Mouse (Mus musculus) splenic B cell, adult 2 months (primary cell): ENCODE data around the gene Tgtp2.
"Not testable (repeated sequence)": the region's sequence is repeated elsewhere in the genome, so short reads cannot be mapped to it uniquely, and the experiment has no call there.

Experiments used
- DNase-seq: peaks from one replicate; pipeline ENCODE4 v3.0.0-alpha.2; 2011; ENCODE audit warnings: low read depth, low spot score
- H3K27me3 ChIP-seq: 2 replicates; pipeline ENCODE4 v1.6.1; 2012; ENCODE audit warnings: mild to moderate bottlenecking, low read length, moderate library complexity, mixed read lengths; ENCODE audit not compliant: control insufficient read depth, poor library complexity, insufficient read depth, severe bottlenecking
- H3K36me3 ChIP-seq: 2 replicates; pipeline ENCODE4 v1.6.1; 2012; ENCODE audit warnings: mild to moderate bottlenecking, low read length, moderate library complexity, mixed read lengths; ENCODE audit not compliant: control insufficient read depth, poor library complexity, insufficient read depth, severe bottlenecking

Gene Tgtp2

GRCm38 (mm10) chr11:49076001-49076757 lies 12.2 kb upstream of the Tgtp2 start, which contains the start of gene Ifi47:
Gene Ifi47 (plus strand): TSS chr11:49076587.
- peak; percentile 46 for DNase-seq
- H3K36me3 ChIP-seq, H3K27me3 ChIP-seq: not testable (repeated sequence)

- no peak for DNase-seq
- H3K27me3 ChIP-seq = no peaks in the 10 kb centered on the region
- no peaks in the 10 kb centered on the region for H3K36me3 ChIP-seq
Measured at GRCm38 (mm10) chr11:49068358-49068757, 4.4 kb upstream of the Tgtp2 start.

- not testable (repeated sequence) for H3K36me3 ChIP-seq
Measured at GRCm38 (mm10) chr11:49061865-49062264, 2.1 kb downstream of the Tgtp2 start.

GRCm38 (mm10) chr11:49060061-49060460 lies 3.9 kb downstream of the Tgtp2 start:
- not testable (repeated sequence) for DNase-seq, H3K36me3 ChIP-seq, H3K27me3 ChIP-seq

More at GRCm38 (mm10) chr11:49061865-49062264, 2.1 kb downstream of the Tgtp2 start:
- peak; percentile 25 for DNase-seq
- H3K27me3 ChIP-seq = not testable (repeated sequence)

DNA sequence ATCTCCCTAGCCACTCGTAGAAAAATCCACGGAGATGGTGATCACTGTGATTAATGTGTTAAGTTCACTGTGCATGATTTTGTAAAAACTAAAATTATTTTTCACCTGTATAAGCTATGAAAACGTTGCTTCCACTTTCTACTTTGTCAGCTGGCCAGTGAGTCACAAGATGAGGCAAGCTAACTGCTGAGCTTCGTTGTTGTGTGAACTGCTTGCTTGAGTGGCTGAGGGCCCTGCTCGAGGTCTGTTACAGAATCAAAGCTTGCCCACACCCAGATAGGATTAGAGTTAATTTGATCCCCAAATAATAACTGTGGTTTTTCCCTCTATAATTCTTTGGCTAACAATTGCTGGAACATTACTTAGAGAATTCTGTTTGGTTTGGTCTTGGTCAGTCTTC lies 12.1 kb downstream of the Tgtp2 start:
- not testable (repeated sequence) for H3K27me3 ChIP-seq, H3K36me3 ChIP-seq, DNase-seq

- H3K36me3 ChIP-seq, H3K27me3 ChIP-seq: not testable (repeated sequence)
- peak; percentile 54 for DNase-seq
Measured at GRCm38 (mm10) chr11:49051093-49051891, 12.7 kb downstream of the Tgtp2 start, which contains the start of gene 9930111J21Rik2. Gene 9930111J21Rik2 (minus strand): TSS chr11:49051242.

DNA sequence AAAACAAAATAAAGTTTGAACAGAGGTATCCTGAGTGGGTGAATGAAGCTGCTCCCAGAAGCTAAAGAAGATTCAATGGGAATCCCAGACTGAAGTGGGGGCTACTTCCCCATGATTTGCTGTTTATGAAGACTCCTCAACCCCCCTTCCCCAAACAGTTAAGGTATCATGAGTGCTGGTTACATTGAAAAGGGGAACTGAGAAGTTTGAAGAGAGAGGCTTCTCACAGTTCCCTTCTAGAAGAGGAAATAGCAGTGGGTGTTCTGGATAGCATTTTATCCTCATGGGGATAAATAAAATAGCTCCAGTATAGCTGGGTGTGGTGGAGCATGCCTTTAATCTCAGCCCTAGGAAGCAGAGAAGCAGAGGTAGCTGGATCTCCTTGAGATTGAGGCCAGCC lies 13.9 kb downstream of the Tgtp2 start:
- not testable (repeated sequence) for H3K36me3 ChIP-seq, DNase-seq, H3K27me3 ChIP-seq

DNA sequence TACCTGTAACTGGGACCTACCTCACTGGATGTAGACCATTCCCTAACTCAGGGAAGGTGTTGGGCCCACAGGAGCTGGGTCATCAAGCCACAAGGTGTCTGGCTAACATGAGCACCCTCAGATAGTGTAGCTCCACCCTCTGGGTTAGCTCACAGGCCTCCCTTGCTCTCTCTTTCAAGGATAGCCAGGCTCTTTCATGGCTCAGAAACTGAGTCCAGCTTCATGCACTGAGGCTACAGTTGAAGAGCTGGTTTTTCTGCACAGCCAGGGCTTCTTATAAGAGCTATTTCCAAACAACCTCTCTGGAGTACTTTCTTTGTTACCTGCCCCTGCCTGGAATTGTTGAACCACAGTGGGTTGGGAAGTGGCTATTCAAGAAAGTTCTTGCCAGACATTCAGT lies 51.9 kb downstream of the Tgtp2 start:
- not testable (repeated sequence) for H3K36me3 ChIP-seq, H3K27me3 ChIP-seq, DNase-seq
